Mouse (Mus musculus): ENCODE measurements at regions not wholly inside any gene's neighbourhood (a gene's known extent, or its start where the extent isn't known, plus 50 kb on each side); places are given as distances from the start of the nearest gene placed in this dataset.
A peak's percentile ranks its signal among the peaks of the same experiment; 100 is the strongest.

GRCm38 (mm10) chr3:78919407-78919806, 366.9 kb downstream of the Rapgef2 start:
- TF ChIP-seq POLR2A (IDR thresholded peaks at IDR 0.05; ENCODE audit: extremely low read depth, insufficient read depth, low read length) (no peak), CTCF (IDR thresholded peaks at IDR 0.05; ENCODE audit: extremely low read depth, insufficient read depth, low read length) (peak; percentile 93)
- H3K27ac ChIP-seq (ENCODE audit: insufficient read depth, low read length), result no peak overlapping the region
- no peaks in the 10 kb centered on the region for H3K4me1 ChIP-seq (ENCODE audit: control insufficient read depth, insufficient read depth, low read length)
- peak overlapping the region; percentile 25 for H3K4me3 ChIP-seq (ENCODE audit: insufficient read depth, low read length)

GRCm38 (mm10) chr3:78908196-78908844, 378.0 kb downstream of the Rapgef2 start:
- no peak overlapping the region for H3K27ac ChIP-seq (ENCODE audit: insufficient read depth, low read length)
- TF ChIP-seq POLR2A (IDR thresholded peaks at IDR 0.05; ENCODE audit: extremely low read depth, insufficient read depth, low read length), result no peak
- no peak for TF ChIP-seq CTCF (IDR thresholded peaks at IDR 0.05; ENCODE audit: extremely low read depth, insufficient read depth, low read length)
- no peaks in the 10 kb centered on the region for H3K4me1 ChIP-seq (ENCODE audit: control insufficient read depth, insufficient read depth, low read length)
- no peak overlapping the region for H3K4me3 ChIP-seq (ENCODE audit: insufficient read depth, low read length)

DNA sequence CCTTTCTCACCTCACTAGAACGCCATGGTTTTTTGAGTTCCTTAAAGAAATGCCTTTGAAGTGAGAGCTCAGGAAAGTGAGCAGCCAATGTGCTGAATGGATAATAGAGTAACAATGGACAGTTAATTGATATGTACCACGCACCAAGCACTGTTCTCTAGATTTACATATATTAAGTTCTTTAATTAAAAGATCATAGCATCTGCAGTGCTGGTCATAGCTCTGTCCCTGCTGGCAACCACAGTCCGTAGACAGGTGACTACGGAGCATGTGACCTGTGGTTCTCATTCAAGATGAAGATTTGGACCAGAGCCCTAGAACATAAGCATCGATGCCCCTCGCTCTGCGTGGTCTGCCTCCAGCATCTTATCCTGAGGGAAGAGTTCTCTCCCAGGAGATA, 378.5 kb downstream of the Rapgef2 start:
- TF ChIP-seq CTCF (IDR thresholded peaks at IDR 0.05; ENCODE audit: extremely low read depth, insufficient read depth, low read length) (no peak), POLR2A (IDR thresholded peaks at IDR 0.05; ENCODE audit: extremely low read depth, insufficient read depth, low read length) (no peak)
- H3K27ac ChIP-seq (ENCODE audit: insufficient read depth, low read length), result no peak overlapping the region
- H3K4me3 ChIP-seq (ENCODE audit: insufficient read depth, low read length), result no peak overlapping the region
- H3K4me1 ChIP-seq (ENCODE audit: control insufficient read depth, insufficient read depth, low read length), result no peaks in the 10 kb centered on the region

- Histone ChIP-seq H3K4me3 (ENCODE audit: insufficient read depth, low read length) (no peak overlapping the region), H3K27ac (ENCODE audit: insufficient read depth, low read length) (no peak overlapping the region), H3K4me1 (ENCODE audit: control insufficient read depth, insufficient read depth, low read length) (no peaks in the 10 kb centered on the region)
- TF ChIP-seq POLR2A (IDR thresholded peaks at IDR 0.05; ENCODE audit: extremely low read depth, insufficient read depth, low read length) (no peak), CTCF (IDR thresholded peaks at IDR 0.05; ENCODE audit: extremely low read depth, insufficient read depth, low read length) (no peak)
Measured at GRCm38 (mm10) chr3:78901838-78902484, 384.4 kb downstream of the Rapgef2 start.

GRCm38 (mm10) chr3:78901016-78901837, 385.1 kb downstream of the Rapgef2 start:
- Histone ChIP-seq H3K4me3 (ENCODE audit: insufficient read depth, low read length) (no peak overlapping the region), H3K27ac (ENCODE audit: insufficient read depth, low read length) (no peak overlapping the region), H3K4me1 (ENCODE audit: control insufficient read depth, insufficient read depth, low read length) (no peaks in the 10 kb centered on the region)
- TF ChIP-seq CTCF (IDR thresholded peaks at IDR 0.05; ENCODE audit: extremely low read depth, insufficient read depth, low read length) (no peak), POLR2A (IDR thresholded peaks at IDR 0.05; ENCODE audit: extremely low read depth, insufficient read depth, low read length) (no peak)

GRCm38 (mm10) chr3:78899446-78900230, 386.7 kb downstream of the Rapgef2 start:
- no peak overlapping the region for H3K4me3 ChIP-seq (ENCODE audit: insufficient read depth, low read length)
- H3K27ac ChIP-seq (ENCODE audit: insufficient read depth, low read length), result no peak overlapping the region
- no peaks in the 10 kb centered on the region for H3K4me1 ChIP-seq (ENCODE audit: control insufficient read depth, insufficient read depth, low read length)
- TF ChIP-seq POLR2A (IDR thresholded peaks at IDR 0.05; ENCODE audit: extremely low read depth, insufficient read depth, low read length) (no peak), CTCF (IDR thresholded peaks at IDR 0.05; ENCODE audit: extremely low read depth, insufficient read depth, low read length) (no peak)

DNA sequence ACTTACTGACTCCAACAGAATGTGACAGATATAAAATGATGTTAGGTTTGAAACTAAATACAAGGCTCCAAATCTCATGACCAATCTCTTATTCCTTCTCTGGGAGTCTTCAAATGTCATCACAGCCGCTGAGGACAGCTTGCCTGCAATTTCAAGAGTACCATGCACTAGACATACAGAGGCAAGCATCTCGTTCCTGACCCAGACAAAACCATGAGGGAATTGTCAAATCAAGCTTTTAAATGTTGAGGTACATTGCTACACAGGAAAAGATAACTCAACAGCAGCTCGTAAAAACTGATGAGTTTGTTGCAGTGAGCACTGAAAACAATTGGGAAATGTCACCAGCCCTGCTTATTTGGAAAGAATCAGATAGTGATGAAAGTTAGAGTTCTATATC, 397.0 kb downstream of the Rapgef2 start:
- Histone ChIP-seq H3K4me3 (ENCODE audit: insufficient read depth, low read length) (no peak overlapping the region), H3K4me1 (ENCODE audit: control insufficient read depth, insufficient read depth, low read length) (no peaks in the 10 kb centered on the region), H3K27ac (ENCODE audit: insufficient read depth, low read length) (no peak overlapping the region)
- no peak for TF ChIP-seq CTCF (IDR thresholded peaks at IDR 0.05; ENCODE audit: extremely low read depth, insufficient read depth, low read length)
- no peak for TF ChIP-seq POLR2A (IDR thresholded peaks at IDR 0.05; ENCODE audit: extremely low read depth, insufficient read depth, low read length)

DNA sequence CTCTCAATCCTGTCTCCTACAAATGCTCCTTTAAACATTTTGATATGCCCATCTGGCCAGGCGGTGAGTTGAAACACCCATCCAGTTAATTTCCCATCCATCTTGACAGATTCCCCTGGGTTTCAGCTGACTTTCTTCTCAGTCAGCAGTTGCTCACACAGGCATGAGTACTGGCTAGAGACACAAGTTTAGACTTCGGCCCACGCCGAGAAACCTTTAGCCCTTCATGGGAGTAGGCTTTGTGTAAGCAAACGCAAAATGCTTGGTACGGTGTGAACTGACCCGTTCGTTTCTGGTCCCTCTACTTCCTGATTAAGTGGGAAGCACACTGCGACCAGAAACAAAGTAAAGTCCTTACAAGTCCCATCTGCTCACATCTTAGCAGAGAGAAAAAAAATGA, 401.6 kb downstream of the Rapgef2 start:
- TF ChIP-seq CTCF (IDR thresholded peaks at IDR 0.05; ENCODE audit: extremely low read depth, insufficient read depth, low read length), result no peak
- TF ChIP-seq POLR2A (IDR thresholded peaks at IDR 0.05; ENCODE audit: extremely low read depth, insufficient read depth, low read length), result no peak
- H3K4me1 ChIP-seq (ENCODE audit: control insufficient read depth, insufficient read depth, low read length), result no peaks in the 10 kb centered on the region
- no peak overlapping the region for H3K4me3 ChIP-seq (ENCODE audit: insufficient read depth, low read length)
- H3K27ac ChIP-seq (ENCODE audit: insufficient read depth, low read length), result no peak overlapping the region

DNA sequence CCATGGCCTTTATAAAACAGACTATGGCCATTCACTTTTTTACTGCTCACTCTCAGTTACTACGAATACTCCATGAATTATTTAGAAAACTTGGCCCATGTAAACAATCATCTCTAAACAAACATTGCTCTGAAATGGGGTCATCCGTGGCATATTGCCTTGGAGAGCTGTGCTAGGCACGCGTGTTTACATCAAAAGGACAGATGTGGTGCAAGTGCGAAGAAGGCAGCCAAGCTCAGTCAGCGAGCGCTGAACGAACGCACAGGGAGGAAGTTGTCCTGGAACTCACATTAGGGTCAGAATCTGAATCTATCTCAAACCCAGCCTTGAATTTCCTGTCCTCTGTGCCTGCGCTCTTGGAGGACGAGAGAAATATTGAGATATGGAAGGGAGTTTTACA, 402.3 kb downstream of the Rapgef2 start:
- Histone ChIP-seq H3K27ac (ENCODE audit: insufficient read depth, low read length) (no peak overlapping the region), H3K4me3 (ENCODE audit: insufficient read depth, low read length) (no peak overlapping the region), H3K4me1 (ENCODE audit: control insufficient read depth, insufficient read depth, low read length) (no peaks in the 10 kb centered on the region)
- TF ChIP-seq POLR2A (IDR thresholded peaks at IDR 0.05; ENCODE audit: extremely low read depth, insufficient read depth, low read length), result no peak
- no peak for TF ChIP-seq CTCF (IDR thresholded peaks at IDR 0.05; ENCODE audit: extremely low read depth, insufficient read depth, low read length)
